Mouse (Mus musculus) erythroblast, embryonic 14.5 days (primary cell): ENCODE results near the gene Map7.

Source experiments
- GATA1 ChIP-seq: IDR thresholded peaks from 2 replicates; pipeline ENCODE4 v1.6.1; 2012; ENCODE audit warnings: low read length, inconsistent platforms, mixed read lengths
- TAL1 ChIP-seq: IDR thresholded peaks from 3 replicates; pipeline ENCODE4 v1.6.1; 2012; ENCODE audit warnings: low read length, inconsistent platforms, mixed read lengths

DNA sequence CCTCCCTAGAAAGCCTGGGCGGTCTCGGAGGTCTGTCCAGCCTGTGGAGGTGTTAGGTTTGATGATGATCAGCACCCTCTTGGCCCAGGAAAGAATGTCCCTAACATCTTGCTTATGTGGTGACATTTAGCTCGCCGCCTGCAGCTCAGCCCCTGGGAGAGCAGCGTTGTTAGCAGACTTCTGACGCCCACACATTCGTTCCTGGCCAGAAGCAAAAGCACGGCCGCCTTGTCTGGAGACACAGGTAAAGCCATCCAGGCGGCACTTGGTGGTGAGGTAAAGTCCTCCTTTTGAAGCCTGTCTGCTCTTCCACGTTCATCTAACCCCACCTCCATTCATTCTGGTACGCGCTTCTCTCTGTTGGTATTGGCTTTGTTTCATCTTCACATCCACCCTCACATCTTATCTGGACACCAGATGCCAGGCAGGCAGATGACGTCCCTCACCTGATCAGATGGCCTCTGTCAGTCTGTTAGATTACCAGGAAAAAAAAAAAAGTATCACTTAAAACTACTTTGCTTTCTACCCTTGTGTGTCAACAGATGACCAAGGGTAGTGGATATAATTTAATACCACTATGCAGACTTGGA lies 108.9 kb downstream of the Map7 start:
- no peak for TF ChIP-seq GATA1
- no peak for TF ChIP-seq TAL1
